Comparison of ENCODE assay signal across 11 mouse cellular contexts in genomic region chr9:13323074-13323473, GRCm38 (mm10). TPM values are rescaled to one million over a fixed set of nuclear protein-coding genes. Genes with fewer than 3 reads are reported as not detected.
A peak's percentile ranks its signal among the peaks of the same experiment; 100 is the strongest.
DNase-seq lines count a peak whose midpoint lies in the region; ATAC-seq lines count a peak whose summit lies in the region.
"Had no signal": no experiment of that assay in that cellular context is flagged by ENCODE, and none has a peak within 500 bp of the region (broad histone marks: within the 10 kb centered on the region; RNA-seq: fewer than 3 reads in every experiment).

No protein-coding gene starts in this region.

- no peak for DNase-seq in heart, postnatal 25 days (ENCODE audit: low spot score)
- no peak for DNase-seq in midbrain, embryonic 10.5 days (ENCODE audit: low spot score)
- no peak for DNase-seq in midbrain, embryonic 14.5 days
- no peak for DNase-seq in embryonic facial prominence, embryonic 14.5 days (ENCODE audit: low spot score)
- DNase-seq in adrenal gland, postnatal 10 days, result no peak
- no peak for DNase-seq in urinary bladder, adult 2 months (ENCODE audit: low spot score)

- no peak for ATAC-seq in heart, embryonic 13.5 days (ENCODE audit: extremely low read depth, insufficient number of reproducible peaks, low FRiP score, low TSS enrichment)
- no peak for ATAC-seq in midbrain, embryonic 14.5 days (ENCODE audit: low FRiP score, low TSS enrichment)
- ATAC-seq in embryonic facial prominence, embryonic 14.5 days (ENCODE audit: low read depth), result no peak
- no peak for ATAC-seq in stomach, embryonic 14.5 days (ENCODE audit: insufficient number of reproducible peaks, insufficient read depth, low FRiP score, low read depth)

- no peaks in the 10 kb centered on the region for H3K36me3 ChIP-seq in heart, embryonic 13.5 days
- H3K36me3 ChIP-seq in midbrain, embryonic 10.5 days, result no peaks in the 10 kb centered on the region
- no peaks in the 10 kb centered on the region for H3K36me3 ChIP-seq in midbrain, embryonic 14.5 days (ENCODE audit: control insufficient read depth, insufficient read depth, low read length)
- no peaks in the 10 kb centered on the region for H3K36me3 ChIP-seq in embryonic facial prominence, embryonic 14.5 days (ENCODE audit: control insufficient read depth, insufficient read depth, low read length)
- no peaks in the 10 kb centered on the region for H3K36me3 ChIP-seq in stomach, embryonic 14.5 days (ENCODE audit: control insufficient read depth, insufficient read depth, low read length)
- H3K36me3 ChIP-seq: G1E; midbrain, embryonic 12.5 days had no signal

- H3K9me3 ChIP-seq in heart, embryonic 13.5 days, result no peaks in the 10 kb centered on the region
- H3K9me3 ChIP-seq in midbrain, embryonic 10.5 days (replicated peaks), result no peaks in the 10 kb centered on the region
- H3K9me3 ChIP-seq in midbrain, embryonic 14.5 days (ENCODE audit: control insufficient read depth, low read length), result no peaks in the 10 kb centered on the region
- H3K9me3 ChIP-seq in embryonic facial prominence, embryonic 14.5 days (ENCODE audit: control insufficient read depth, low read length), result no peaks in the 10 kb centered on the region
- H3K9me3 ChIP-seq in stomach, embryonic 14.5 days (ENCODE audit: control insufficient read depth, low read depth, low read length), result no peaks in the 10 kb centered on the region
- H3K9me3 ChIP-seq: G1E; midbrain, embryonic 12.5 days had no signal

- WGBS in heart, embryonic 13.5 days, result 50% methylated on average over 2 of the region's 2 CpGs
- WGBS in midbrain, embryonic 10.5 days, result 80% methylated on average over 2 of the region's 2 CpGs
- 83% methylated on average over 2 of the region's 2 CpGs for WGBS in midbrain, embryonic 14.5 days
- WGBS in embryonic facial prominence, embryonic 14.5 days, result 72% methylated on average over 2 of the region's 2 CpGs
- WGBS in stomach, embryonic 14.5 days, result 47% methylated on average over 2 of the region's 2 CpGs

- no peak overlapping the region for H3K4me2 ChIP-seq in heart, embryonic 13.5 days
- H3K4me2 ChIP-seq in midbrain, embryonic 14.5 days (ENCODE audit: low read length), result no peak overlapping the region
- no peak overlapping the region for H3K4me2 ChIP-seq in embryonic facial prominence, embryonic 14.5 days (ENCODE audit: low read depth, low read length)
- H3K4me2 ChIP-seq in stomach, embryonic 14.5 days (replicated peaks; ENCODE audit: low read depth, low read length), result no peak overlapping the region
- H3K4me2 ChIP-seq: midbrain, embryonic 12.5 days had no signal

- no peaks in the 10 kb centered on the region for H3K27me3 ChIP-seq in heart, embryonic 13.5 days (replicated peaks)
- H3K27me3 ChIP-seq in midbrain, embryonic 10.5 days (ENCODE audit: low read depth, poor library complexity, severe bottlenecking), result no peaks in the 10 kb centered on the region
- no peaks in the 10 kb centered on the region for H3K27me3 ChIP-seq in midbrain, embryonic 14.5 days (ENCODE audit: control insufficient read depth, insufficient read depth, low read length)
- no peaks in the 10 kb centered on the region for H3K27me3 ChIP-seq in embryonic facial prominence, embryonic 14.5 days (replicated peaks; ENCODE audit: control insufficient read depth, insufficient read depth, low read length)
- no peaks in the 10 kb centered on the region for H3K27me3 ChIP-seq in stomach, embryonic 14.5 days (ENCODE audit: control insufficient read depth, insufficient read depth, low read length)
- H3K27me3 ChIP-seq: midbrain, embryonic 12.5 days had no signal

- no peak overlapping the region for H3K4me3 ChIP-seq in heart, embryonic 13.5 days
- no peak overlapping the region for H3K4me3 ChIP-seq in midbrain, embryonic 10.5 days
- no peak overlapping the region for H3K4me3 ChIP-seq in midbrain, embryonic 14.5 days (replicated peaks; ENCODE audit: low read depth, low read length)
- H3K4me3 ChIP-seq in embryonic facial prominence, embryonic 14.5 days (ENCODE audit: low read depth, low read length), result no peak overlapping the region
- H3K4me3 ChIP-seq in stomach, embryonic 14.5 days (ENCODE audit: low read depth, low read length), result no peak overlapping the region
- H3K4me3 ChIP-seq: left cerebral cortex, adult 2 months; midbrain, embryonic 12.5 days had no signal

- H3K4me1 ChIP-seq in heart, embryonic 13.5 days, result peaks cover 41% of the 10 kb centered on the region
- peaks cover 12% of the 10 kb centered on the region for H3K4me1 ChIP-seq in midbrain, embryonic 10.5 days
- no peaks in the 10 kb centered on the region for H3K4me1 ChIP-seq in midbrain, embryonic 14.5 days (ENCODE audit: control insufficient read depth, insufficient read depth, low read length)
- H3K4me1 ChIP-seq in embryonic facial prominence, embryonic 14.5 days (ENCODE audit: control insufficient read depth, insufficient read depth, low read length), result 0 out of 2 replicates have a peak, but pooled peaks cover 6% of the 10 kb centered on the region
- peaks cover 11% of the 10 kb centered on the region; the same call in 1 of the 2 replicates for H3K4me1 ChIP-seq in stomach, embryonic 14.5 days (ENCODE audit: control insufficient read depth, insufficient read depth, low read length)

- 0 out of 2 replicates have a peak overlapping the region, but pooled peaks have one; percentile 15 for H3K9ac ChIP-seq in heart, embryonic 13.5 days
- no peak overlapping the region for H3K9ac ChIP-seq in midbrain, embryonic 14.5 days (replicated peaks; ENCODE audit: low read length)
- no peak overlapping the region for H3K9ac ChIP-seq in embryonic facial prominence, embryonic 14.5 days (ENCODE audit: low read depth, low read length)
- no peak overlapping the region for H3K9ac ChIP-seq in stomach, embryonic 14.5 days (replicated peaks; ENCODE audit: low read depth, low read length)
- H3K9ac ChIP-seq: midbrain, embryonic 12.5 days had no signal

- intact Hi-C loops in heart, postnatal 25 days (cut with DNase I), result no loop called here

- peak overlapping the region; percentile 80 for H3K27ac ChIP-seq in heart, embryonic 13.5 days (replicated peaks)
- peak overlapping the region; percentile 39 for H3K27ac ChIP-seq in midbrain, embryonic 10.5 days (replicated peaks)
- H3K27ac ChIP-seq in midbrain, embryonic 14.5 days (replicated peaks; ENCODE audit: low read depth, low read length), result no peak overlapping the region
- peak overlapping the region; percentile 65 for H3K27ac ChIP-seq in embryonic facial prominence, embryonic 14.5 days (replicated peaks; ENCODE audit: low read depth, low read length)
- peak overlapping the region; percentile 34; the same call in 1 of the 2 replicates for H3K27ac ChIP-seq in stomach, embryonic 14.5 days (ENCODE audit: low read length)
- H3K27ac ChIP-seq: left cerebral cortex, adult 2 months had no signal

RNA-seq across cellular contexts. Expression of gene Maml2, which starts 25.3 kb away (rescaled TPM):
- polyA plus RNA-seq in heart, embryonic 13.5 days (2015; fragmentation: Nextera tagmentation; extraction: Ambion mirVana), result 9.5 and 9.8 TPM in 2 replicates
- total RNA-seq in heart, postnatal 25 days (2021), result 1 to 10 TPM; 5.0 to 6.4 TPM
- 8.6 and 11.5 TPM in 2 replicates for polyA plus RNA-seq in midbrain, embryonic 10.5 days (2016; fragmentation: Nextera tagmentation; extraction: Ambion mirVana)
- 7.7 and 12.1 TPM in 2 replicates for polyA plus RNA-seq in midbrain, embryonic 14.5 days (2014; fragmentation: Nextera tagmentation; extraction: Ambion mirVana)
- 9.8 and 11.1 TPM in 2 replicates for polyA plus RNA-seq in embryonic facial prominence, embryonic 14.5 days (2014; fragmentation: Nextera tagmentation; extraction: Ambion mirVana)
- polyA plus RNA-seq in stomach, embryonic 14.5 days (2014; fragmentation: Nextera tagmentation; extraction: Ambion mirVana), result 12.2 and 12.7 TPM in 2 replicates
- 1 to 10 TPM; 7.4 to 9.4 TPM for total RNA-seq in adrenal gland, postnatal 10 days (2021)
- polyA plus RNA-seq in urinary bladder, adult 2 months (2012; rRNA removed), result 14.1 and 17.7 TPM in 2 replicates
